Mouse (Mus musculus): ENCODE measurements around the gene Flvcr2.

GRCm38 (mm10) chr12:85862514-85862913 lies 116.2 kb downstream of the Flvcr2 start:
- no peak for TF ChIP-seq CTCF (IDR thresholded peaks at IDR 0.05)
- TF ChIP-seq EP300 (IDR thresholded peaks at IDR 0.05), result no peak

All from lung, postnatal 0 days (tissue).